Mouse (Mus musculus): ENCODE results near the gene Arhgap24. TPM values are rescaled to one million over a fixed set of nuclear protein-coding genes. Genes with fewer than 3 reads are reported as not detected.
A peak's percentile ranks its signal among the peaks of the same experiment; 100 is the strongest.

The Arhgap24 gene
- 1 to 10 TPM in 2 of 3 experiments, under 1 TPM in 1; 0.29 to 3.2 (median 2.4) TPM for polyA plus RNA-seq (2017; shearing (Covaris generic))

DNA sequence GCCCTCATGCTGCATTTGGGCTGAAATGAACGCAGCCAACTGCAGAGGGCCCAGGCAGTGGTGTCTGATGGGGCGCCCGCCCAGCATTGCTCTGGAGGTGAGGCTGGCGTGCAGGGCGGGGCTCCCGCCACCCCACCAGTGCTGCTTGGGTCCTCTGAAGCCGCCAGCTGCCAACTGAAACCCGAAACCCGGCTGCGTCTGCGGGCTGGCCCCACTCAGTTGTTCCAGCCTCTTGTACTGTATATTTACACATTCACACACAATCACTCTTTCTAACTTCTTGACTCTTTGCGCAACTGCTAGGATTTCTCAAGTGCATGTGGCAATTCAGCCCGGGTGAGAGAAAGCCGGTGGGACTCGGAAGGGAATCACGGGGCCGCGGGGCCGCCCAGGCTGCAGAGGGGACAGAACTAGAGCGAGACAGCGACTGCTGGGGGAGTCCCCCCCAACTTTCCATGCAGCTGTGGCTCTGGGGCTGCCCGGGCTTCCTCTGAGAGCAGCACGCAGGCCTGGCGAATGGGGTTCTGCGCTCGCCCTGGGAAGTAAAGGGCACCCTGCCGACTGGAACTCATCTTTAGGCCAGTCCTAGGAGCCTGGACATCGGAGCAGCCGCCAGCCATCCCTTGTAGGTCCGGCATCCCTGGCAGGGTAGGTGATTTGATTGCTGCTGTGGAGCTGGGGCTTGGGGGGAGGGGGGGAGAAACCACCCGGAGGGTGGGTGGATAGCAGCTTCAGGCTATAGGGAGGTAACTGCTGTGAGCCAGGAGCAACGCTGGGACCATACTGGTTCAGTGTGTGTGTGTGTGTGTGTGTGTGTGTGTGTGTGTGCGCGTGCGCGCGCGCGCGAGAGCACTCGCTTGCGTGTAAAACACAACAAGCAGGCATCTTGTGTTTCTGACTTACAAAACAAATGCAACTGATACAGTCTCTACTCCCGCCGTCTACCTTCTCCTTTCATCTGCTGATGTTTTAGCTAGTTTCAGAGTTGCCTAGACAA is at the start of gene Arhgap24:
Gene Arhgap24, plus strand, starts transcription at position 177 of the 997 bp plus-strand sequence.
- peak; percentile 69 for ATAC-seq

DNA sequence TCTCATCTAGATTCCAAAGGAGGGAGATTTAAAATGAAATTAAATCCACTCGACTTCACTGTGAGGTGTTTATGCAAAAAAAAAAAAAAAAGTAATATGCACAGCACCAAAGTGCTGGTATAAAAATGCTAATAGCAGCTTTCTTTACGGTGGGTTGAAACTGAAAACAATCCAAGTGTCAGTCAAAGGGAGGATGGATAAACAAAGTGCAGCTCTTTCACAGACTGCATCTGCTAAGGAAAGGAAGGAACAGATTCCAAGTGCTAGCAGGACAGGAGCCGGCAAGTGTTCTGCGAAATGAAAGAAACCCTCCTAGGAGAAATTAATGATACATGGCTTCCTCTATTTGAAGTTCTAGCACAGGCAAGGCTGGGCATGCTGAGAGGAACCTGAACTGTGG is 47.0 kb upstream of the Arhgap24 start:
- ATAC-seq: no peak

GRCm38 (mm10) chr5:102436581-102436980 is 44.6 kb upstream of the Arhgap24 start:
- no peak for ATAC-seq

DNA sequence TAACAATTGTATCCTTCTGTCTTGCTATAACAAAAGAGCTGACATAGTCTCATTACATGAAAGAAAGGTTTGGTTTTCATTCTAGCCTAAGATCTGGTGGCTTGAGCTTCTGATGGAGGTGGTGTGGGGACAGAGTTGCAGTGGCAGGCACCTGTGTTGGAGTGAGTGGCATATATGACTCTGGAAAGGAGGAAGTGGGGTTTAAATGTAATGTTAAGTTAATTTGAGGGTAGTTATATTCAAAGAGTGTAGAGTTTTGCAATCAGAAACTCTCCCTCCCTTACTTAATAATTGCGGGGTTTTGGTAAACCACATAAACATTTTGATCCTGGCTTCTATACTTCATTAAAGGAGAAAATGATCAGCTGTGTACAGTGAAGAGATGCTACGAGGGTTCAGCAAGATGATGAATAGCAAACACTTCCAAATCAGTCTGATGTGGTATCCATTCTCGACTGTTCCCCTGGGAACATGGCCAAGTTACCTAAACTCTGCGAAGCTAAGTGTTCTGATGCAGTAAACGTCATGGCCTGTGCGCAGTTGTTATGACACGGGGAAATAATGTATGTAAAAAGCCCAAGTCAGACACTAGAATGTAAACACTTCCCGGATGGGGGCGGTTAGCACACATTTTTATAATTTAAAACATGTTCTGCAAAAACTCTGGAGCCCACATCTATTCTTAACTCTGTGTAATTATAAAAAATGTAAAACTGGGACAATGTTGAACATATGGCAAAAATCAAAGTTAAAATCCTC is 41.9 kb upstream of the Arhgap24 start:
- no peak for ATAC-seq

DNA sequence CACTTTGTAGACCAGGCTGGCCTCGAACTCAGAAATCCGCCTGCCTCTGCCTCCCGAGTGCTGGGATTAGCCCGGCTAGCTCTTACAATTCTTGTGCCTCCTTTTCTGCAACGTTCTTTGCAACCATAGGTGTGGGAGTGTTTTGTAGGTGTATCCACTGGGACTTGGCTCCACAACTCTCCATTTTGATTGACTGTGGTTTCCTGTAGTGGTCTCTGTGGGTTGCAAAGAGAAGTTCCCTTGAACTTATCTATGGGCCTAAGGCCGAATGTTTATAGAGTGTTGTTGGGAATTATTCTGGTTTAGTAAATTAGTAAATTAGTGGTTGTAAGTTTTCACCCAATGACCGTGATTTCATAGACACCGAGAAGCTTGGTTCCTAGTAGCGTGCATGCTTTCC is 33.8 kb upstream of the Arhgap24 start:
- ATAC-seq: no peak

GRCm38 (mm10) chr5:102450897-102451296 is 30.3 kb upstream of the Arhgap24 start:
- ATAC-seq: no peak

DNA sequence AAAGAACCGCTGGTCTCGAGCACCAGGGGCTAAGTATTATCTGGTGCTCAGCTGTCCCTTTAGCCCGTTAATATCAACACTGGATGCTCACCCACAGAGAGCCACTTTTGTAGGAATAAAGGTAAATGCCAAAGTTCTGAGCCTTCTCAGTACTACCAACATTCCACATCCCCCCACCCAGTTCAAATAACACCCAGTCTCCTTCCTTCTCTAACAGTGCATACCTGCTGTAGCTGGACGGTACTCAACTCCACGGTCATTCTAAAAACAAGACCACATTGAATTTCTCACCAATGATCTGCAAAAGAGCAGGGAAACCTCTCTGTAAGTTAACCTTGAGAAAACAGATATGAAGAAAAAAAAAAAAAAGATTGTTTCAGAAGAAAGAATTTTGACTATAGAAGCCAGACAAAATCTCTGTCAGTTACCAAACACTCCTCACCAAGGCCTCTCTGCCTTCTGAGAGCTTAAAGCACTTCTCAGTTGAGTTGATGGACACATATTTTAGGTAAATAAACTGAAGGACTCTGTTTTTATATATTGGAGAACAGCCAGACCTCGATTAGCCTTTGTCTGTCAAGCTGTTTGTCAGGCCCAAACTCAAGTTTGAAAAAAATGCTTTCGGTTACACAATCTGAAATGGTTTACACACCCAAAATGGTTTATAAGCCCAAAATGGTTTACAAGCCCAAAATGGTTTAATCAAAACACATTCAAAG is 29.0 kb upstream of the Arhgap24 start:
- ATAC-seq: no peak

DNA sequence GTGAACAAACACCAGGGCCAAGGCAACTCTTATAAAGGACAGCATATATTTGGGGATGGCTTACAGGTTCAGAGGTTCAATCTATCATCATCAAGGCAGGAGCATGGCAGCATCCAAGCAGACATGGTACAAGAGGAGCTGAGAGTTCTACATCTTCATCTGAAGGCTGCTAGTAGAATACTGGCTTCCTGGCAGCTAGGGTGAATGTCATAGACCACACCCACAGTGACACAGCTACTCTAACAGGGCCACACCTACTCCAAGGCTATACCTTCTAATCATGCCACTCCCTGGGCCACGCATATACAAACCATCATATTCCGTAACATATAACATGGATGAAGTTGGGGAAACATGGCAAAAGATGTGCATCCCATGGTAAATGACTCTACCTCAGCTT is 27.9 kb upstream of the Arhgap24 start:
- ATAC-seq: no peak

GRCm38 (mm10) chr5:102455247-102455646 is 25.9 kb upstream of the Arhgap24 start:
- no peak for ATAC-seq

GRCm38 (mm10) chr5:102460452-102461197 is 20.6 kb upstream of the Arhgap24 start:
- no peak for ATAC-seq

- ATAC-seq: no peak
These were observed 18.2 kb upstream of the Arhgap24 start for GRCm38 (mm10) chr5:102462948-102463347.

GRCm38 (mm10) chr5:102465372-102465771 is 15.8 kb upstream of the Arhgap24 start:
- ATAC-seq: no peak

DNA sequence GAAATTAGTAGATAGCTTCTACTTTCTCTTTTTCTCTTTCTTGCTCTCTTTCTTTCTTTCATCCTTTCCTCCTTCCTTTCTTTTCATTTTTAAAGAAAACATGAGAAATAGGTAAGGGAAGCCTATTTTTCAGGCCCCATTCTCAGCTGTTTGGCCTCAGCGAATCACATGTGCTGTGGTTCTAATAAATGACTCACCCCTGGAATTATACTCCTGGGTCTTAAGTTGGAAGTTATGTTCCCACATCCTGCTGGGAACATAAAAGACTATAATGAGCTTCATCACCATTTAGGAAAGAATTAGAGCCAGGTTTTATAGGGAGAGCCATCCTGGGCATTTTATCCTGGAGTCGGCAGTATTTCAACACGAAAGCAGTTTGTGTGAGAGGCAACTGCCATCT is 12.9 kb upstream of the Arhgap24 start:
- no peak for ATAC-seq

- ATAC-seq: no peak
These were observed 10.9 kb upstream of the Arhgap24 start for GRCm38 (mm10) chr5:102470284-102470683.

- no peak for ATAC-seq
These were observed 3.1 kb upstream of the Arhgap24 start for GRCm38 (mm10) chr5:102478076-102478475.

GRCm38 (mm10) chr5:102483285-102483975 is 2.2 kb downstream of the Arhgap24 start:
- no peak for ATAC-seq

GRCm38 (mm10) chr5:102491554-102491953 is 10.4 kb downstream of the Arhgap24 start:
- ATAC-seq: no peak

GRCm38 (mm10) chr5:102492152-102492551 is 11.0 kb downstream of the Arhgap24 start:
- no peak for ATAC-seq

- no peak for ATAC-seq
These were observed 13.6 kb downstream of the Arhgap24 start for GRCm38 (mm10) chr5:102494827-102495226.

DNA sequence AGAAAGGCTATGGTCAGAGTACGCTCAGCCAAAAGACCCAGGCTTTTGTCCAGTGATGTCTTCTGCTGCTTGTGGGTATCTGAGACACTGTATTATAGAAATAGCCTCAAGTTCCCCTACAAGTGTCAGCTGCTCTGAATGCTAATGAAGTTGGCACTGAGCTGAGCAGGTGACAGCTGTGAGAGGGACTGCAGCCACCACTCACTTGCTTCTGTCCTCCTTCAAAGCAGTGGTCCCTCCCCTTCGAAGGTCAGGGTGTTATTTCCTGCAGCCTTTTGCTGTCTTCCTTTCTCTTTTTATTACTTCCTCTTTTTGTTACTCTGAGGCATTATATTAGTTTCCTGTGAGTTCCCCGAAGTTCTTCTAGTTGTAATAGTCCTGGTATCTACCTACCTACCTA is 16.0 kb downstream of the Arhgap24 start:
- ATAC-seq: no peak

GRCm38 (mm10) chr5:102498747-102499146 is 17.6 kb downstream of the Arhgap24 start:
- no peak for ATAC-seq
